Mouse (Mus musculus) adipocyte (in vitro differentiated cells): ENCODE results near the gene Aplp1.
A peak's percentile ranks its signal among the peaks of the same experiment; 100 is the strongest.

Experiments
- DNase-seq: peaks from one replicate; pipeline ENCODE4 v3.0.0-alpha.2; 2016; ENCODE audit warnings: low spot score

The Aplp1 gene

DNA sequence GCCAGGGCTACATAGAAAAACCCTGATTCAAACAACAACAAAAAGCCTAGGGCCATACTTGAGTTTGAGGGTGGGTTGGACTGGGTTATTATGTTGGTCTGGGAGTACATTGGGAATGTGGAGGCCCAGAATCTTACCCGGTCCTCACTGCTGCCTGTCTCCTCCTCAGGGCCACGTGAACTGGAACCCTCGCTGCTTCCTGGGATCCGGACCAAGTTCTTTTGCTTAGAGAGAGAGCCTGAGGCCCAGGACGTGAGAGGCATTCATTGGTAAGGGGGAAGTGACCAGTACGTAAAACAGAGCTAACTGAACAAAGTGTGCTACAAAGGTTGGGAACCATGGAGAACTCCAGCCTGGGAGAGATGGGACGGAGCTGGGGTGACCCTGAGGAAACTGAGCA lies 4.9 kb upstream of the Aplp1 start:
- DNase-seq: no peak

DNA sequence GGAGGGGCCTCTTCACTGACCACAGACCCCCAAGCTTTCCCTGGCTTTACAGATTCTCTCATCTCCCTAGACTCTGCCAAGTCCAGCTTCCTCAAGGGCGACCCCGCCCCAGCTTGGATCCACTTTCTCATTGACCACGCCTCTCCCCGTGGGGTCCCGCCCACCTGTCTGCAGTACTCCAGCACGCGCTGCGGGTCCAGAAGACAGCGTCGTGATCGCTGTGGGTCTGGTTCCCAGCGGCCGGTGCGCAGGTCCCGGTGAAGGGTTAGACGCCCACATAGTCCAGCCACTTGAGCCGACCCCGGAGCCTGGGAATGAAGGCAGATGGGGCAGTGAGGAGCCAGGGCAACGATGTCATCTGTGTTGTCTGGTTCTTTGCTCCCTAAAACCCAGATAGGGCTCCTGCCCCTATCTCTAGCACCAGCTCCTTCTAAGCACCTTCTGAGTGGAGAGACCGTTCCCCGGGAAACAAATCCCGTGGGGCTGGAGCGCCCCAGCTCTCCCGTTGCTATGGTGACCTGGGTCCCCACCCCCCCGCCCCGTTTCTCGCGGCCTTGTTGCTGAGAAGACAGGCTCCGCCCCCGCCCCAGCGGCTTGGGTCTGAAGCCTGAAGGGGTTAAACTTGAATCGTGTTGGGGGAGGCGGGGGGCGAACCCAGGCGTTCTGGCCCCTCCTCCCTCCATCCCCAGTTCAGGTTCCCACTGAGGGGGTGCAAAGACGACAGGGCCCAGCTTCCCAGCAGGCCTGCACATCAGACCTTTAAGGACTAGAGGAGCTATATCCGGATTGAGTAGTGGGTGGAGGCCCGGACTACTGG lies 973 bp downstream of the Aplp1 start:
- no peak for DNase-seq

DNA sequence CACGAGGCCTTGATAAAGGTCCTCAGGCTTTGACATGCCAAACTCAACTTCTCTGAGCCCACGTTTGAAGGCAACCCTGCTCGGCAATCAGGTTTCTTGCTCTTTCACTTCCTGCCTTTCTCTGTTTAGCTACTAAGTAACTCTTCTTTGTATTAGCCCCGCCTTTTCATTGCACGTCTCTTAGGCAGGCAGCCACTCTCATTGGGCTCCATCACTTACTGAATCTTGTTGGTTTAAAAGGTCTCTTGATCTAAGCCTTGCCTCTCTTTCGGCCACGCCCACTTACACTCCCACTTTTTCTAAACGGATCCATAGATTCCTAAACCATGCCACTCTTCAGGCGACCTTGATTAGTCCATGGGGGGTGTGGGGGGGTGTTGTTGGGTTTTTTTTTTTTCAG lies 1.6 kb downstream of the Aplp1 start:
- DNase-seq: no peak

DNA sequence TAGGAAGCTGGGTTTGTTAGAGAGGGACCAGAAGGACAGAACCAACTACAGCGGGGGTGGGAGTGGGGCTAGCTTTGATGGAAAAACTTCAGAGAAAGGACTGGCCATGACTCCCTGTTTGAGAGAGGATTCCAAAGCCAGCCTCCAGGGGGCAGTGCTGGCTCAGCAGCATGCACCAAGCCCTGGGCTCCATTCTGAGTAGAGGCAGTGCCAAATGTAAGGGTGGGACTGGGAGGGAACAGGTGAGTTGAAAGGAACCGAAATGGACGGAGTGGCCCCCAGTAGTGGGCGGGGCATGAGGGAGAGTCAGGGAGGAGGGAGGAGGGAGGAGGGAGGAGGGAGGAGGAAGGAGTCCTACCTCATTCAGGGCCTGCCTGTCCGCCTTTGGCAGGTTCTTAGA lies 4.6 kb downstream of the Aplp1 start:
- DNase-seq: peak; percentile 25

DNA sequence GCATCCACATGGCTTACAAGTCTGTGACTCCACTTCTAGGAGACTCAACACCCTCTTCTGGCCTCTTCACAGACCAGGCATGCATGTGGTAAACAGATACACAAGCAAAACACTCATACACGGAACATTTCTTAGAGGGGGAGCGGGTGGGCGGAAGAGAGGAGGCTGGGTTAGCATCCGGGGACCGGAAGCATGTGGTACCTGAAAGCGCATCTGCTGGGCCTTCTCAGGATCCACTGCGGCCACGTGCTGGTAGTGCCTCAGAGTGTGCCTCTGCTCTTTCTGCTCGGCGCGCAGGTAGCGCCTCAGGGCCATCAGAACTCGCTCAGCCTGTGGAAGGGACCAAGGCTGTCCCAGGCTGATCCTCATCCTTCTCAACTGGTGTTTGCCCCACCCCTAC lies 5.6 kb downstream of the Aplp1 start:
- no peak for DNase-seq

DNA sequence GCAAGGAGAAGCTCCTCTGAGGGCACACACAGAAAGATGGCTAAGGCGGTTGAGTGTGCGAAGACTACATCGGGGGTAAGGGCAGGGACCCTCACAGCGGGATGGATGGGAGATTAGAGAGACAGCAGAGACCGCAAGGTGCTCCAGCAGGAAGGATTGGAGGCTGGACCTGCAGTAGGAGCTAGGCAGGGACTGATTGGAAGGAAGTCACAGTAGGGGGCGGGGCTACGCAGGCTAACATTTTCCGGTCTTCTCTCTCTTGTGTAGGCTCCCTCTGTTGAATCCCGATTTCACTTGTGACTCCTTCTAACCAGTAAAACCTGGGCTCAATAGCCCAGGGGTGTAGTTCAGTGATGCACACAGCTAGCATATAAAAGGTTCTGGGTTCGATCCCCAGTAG lies 8.5 kb downstream of the Aplp1 start:
- no peak for DNase-seq

DNA sequence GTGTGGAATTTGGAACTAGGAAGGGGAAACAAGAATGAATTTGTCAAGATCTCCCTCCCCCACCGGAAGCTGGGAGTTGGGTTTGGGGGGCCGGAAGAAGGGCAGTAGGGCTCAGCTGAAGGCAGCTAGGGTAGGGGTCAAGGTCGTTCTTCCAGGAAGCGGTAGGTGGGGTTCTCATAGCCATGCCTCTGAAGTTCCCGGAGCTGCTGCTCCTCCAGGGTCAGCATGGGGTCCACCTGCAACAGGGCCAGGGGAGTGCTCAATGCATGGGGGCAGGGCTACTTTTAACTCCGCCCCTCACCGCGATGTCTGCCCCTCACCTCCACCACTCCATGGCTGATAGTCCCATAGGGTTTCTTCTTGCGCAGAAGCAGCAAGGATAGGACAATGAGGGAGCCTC lies 10.2 kb downstream of the Aplp1 start:
- no peak for DNase-seq

DNA sequence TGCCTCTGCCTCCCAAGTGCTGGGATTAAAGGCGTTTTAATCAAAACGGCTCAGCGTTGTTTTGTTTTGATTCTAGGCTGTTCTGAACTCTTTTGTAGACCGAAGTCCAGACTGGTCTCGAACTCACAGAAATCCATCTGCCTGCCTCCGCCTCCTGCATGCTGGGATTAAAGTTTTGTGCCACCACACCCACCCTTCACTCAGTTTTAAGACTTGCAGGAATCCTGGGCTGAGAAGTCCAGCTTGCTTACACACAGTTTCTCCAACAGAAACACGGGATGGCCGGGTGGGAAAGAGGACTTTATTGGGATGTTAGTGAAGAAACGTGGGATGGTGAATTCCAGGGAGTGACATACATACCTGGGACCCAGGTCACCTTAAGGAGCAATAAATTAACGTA lies 10.6 kb downstream of the Aplp1 start:
- no peak for DNase-seq

DNA sequence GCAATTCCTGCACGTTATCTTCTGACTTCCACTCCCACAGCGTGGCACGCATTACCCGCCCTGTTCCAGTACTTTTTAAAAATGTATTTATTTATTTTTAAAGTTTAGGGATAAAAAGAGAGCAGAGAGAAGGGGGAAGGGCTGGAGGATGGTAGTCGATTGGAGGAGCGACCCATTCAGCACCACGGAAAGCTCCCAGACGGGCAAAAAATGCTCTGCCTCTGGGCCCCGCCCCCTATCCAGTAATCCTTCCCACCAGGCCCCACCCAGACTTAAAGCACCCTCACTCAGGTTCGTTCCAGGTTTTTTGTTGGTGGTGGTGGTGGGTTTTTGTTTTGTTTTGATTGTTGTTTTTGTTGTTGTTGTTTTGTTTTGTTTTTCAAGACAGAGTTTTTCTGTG lies 11.1 kb downstream of the Aplp1 start:
- DNase-seq: peak; percentile 54

DNA sequence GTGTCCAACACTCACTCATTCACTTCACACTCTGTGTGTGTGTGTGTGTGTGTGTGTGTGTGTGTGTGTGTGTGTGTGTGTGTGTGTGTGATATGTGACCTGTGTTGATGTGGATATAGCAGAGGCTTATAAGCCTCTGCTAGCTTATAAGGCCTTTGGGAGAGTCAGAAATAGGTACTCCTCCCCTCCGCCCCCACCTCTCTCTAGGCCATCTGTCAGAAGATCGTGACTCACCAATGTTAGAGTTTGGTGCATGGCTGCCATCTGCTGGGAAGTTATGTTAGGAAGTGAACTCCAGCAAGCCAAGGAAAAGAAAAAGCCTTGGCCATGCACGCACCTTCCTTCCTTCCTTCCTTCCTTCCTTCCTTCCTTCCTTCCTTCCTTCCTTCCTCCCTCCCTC lies 13.5 kb downstream of the Aplp1 start:
- DNase-seq: peak; percentile 72

DNA sequence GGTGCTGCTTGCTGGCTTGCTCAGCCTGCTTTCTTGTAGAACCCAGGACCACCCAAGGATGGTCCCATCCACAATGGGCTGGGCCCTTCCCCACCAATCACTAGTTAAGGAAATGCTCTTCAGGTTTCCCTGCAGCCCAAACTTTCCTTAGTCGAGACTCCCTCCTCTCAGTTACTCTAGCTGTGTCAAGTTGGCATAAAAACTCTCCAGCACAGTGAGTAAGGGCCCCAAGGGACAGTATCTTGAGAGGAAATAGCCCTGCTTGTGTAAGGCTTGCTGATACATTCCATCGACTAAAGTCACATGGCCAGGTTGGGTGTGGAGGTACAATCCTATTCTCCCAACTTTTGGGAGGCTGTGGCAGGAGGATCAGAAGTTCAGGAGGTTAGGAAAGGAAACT lies 15.1 kb downstream of the Aplp1 start:
- DNase-seq: peak; percentile 60

DNA sequence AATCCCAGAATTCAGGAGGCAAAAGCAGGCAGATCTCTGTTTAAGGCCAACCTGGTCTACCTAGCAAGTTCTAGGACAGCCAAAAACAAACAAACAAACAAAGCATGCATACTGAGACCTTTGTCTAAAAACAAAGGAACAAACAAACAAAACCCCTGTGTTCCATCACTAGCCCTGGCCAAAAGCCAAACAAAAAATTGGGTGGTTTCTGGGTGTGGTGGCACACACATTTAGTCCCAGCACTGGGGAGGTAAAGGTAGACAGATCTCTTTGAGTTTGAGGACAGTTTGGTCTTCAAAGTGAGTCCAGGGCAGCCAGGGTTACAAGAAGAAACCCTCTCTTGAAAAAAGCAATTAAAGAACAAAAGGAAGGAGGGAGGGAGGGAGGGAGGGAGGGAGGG lies 16.0 kb downstream of the Aplp1 start:
- no peak for DNase-seq

DNA sequence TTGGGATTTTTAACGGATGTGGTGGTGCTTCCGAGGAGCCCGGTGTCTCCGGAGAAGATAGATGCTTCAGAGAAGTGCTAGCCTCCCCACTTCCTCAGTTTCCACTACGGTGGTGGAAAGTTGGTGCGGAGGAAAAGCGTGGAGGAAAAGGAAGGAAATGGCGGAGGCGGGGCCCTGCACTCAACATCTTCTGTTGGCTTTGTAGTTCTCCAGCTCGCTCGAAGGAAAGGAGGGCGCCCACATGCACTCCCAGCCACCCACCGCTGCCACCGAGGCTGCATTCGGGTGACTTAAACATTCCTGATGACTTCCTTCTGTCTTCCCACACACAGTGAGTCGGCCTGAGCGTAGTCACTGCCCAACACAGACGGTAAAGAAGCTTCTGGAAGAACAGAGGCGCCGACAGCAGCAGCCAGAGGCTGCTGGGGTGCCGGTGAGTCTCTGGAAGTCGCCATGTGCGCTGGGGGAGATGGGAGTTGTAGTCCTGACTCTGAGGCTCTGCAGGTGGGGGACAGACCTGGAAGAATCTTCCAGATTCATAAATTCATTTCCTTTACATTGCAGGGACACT lies 22.2 kb downstream of the Aplp1 start:
- DNase-seq: no peak

DNA sequence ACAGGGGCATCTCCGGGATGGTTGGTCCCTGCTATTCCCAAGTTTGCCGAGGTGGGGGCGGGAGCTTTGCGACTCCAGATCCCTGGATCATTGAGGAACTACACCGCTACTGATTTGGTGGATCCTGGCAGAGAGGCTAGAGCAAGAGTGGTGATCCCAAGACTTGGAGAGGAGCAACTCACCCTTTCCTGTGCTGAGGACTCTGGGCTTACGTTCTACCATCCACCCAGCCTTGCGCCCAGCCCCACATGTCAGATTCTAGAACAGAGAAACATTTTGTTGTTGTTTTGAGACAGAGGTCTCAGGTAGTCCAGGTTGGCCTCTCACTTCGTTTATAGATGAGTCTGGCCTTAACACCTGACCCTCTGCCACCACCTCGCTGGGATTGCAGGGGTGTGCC lies 22.8 kb downstream of the Aplp1 start:
- DNase-seq: no peak

DNA sequence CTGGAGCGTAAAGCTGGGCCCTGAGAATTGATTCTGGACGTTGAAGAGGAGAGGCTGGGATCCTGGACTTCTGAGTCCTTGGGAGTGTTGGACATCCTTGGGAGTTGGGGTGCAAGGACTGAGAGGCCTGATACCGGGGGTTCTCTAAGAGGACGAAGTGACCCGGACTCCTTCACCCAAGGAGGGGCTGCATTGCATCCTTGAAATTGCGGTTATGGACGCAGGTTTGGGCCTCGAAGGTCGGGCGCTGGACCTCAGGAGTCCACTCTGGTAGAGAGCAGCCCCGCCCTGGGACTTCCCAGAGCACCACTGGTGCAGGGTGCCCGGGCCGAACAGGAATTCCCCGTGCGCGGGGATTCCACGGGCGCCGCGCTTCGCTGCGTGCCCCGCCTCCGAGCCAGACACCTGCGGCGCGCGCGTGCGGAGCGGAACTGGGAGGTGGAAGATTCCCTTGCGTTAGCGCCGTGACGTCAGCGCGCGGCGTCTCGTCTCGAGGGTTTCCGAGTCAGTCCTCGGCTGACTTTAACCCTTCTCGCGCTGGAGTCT lies 23.4 kb downstream of the Aplp1 start:
- no peak for DNase-seq

DNA sequence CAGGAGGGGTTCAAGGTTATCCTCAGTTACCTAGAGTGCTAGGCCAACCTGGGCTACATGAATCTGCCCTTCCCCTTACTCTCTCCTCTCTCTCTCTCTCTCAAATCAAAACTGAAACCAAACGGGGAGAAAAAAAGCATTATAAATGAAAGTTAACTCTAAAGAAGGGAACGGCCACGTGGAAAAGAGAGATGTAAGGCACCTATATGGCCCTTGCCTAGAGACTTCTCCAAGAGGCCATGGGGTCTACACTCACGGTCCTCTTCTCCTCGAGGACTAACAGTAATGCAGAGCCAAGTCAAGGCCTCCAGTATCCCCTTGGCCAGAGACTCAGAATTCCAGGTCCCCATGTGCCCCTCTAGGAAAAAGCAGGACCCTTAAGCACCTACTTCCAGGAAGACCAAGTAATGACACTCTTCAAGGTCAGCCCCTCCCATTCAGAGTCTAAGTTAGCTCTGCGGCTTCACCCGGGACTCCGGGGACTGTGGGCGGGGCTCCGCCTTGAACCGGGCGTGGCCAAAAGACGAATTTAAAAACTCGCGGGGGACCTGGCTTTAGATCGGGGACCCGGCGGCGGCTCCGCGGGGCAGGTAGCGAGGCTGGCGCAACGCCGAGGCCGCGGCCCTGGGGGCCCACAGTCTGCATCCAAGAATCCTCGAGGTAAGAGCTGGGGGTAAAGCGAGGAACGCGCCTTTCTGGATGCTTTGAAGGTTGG lies 24.0 kb downstream of the Aplp1 start, which contains the start of gene Nfkbid:
TSS of gene Nfkbid (plus strand) at position 558 of the 715 bp plus-strand sequence.
- DNase-seq: no peak

DNA sequence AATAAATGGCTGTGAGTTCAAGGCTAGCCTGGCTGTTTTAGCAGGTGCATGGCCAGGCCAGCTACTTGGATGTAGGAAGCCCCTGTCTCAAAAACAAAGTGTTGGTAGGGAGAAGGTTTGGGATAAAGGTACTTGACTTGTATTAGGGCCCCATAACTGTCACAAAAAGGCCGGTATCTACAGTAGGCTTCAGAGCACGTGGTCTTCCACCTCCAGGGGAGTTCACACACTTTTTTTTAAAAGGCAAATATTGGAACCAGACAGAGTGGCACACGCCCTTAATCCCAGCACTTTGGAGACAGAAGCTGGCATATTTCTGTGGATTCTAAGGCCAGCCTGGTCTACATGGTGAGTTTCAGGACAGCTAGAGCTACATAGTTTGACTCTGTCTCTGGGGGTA lies 24.7 kb downstream of the Aplp1 start:
- no peak for DNase-seq

DNA sequence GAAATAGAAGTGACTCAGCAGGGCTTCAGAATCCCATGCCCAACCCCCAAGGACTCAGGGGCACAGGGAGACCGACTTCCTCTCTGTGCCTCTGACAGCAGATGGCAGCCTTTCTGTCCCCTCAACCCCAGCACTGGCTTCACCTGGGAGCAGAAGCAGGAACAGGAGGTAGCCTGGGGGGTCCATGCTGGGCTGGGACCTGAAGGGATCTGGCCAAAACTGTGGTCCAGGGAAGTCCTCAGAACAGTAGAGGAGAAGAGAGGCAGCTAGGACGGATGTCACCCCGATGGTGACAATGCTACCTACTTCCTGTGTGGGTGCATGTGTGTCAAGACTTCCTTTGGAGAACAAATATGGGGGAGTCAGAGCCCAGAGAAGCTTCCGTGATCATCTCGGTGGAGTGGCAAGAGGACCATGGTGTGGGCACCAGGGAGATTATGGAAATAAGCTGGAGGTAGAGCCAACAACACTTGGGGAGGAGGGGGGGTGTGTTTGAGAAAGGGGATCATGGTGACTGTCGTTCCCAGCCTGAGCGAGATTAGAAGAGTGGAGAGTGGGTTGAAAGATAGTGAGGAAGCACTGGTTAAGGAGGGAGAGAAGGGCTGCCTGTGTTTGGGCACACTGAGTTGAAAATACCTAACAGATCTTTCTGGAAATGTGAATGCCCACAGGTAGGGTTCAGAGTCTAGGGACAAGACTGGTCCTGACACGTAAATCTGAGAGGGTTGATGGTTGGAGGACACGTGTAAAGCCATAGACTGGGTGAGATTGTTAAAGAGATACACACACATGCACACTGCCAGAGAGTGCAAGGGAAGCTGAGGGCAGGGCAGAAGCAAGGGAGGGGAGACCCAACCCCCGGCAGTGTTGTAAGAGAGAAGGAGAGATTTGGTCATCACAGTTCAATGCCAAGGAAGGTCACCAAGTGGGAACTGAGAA lies 25.5 kb downstream of the Aplp1 start, which contains the start of gene Hcst:
TSS of gene Hcst (minus strand) at position 294 of the 939 bp plus-strand sequence.
- DNase-seq: no peak

DNA sequence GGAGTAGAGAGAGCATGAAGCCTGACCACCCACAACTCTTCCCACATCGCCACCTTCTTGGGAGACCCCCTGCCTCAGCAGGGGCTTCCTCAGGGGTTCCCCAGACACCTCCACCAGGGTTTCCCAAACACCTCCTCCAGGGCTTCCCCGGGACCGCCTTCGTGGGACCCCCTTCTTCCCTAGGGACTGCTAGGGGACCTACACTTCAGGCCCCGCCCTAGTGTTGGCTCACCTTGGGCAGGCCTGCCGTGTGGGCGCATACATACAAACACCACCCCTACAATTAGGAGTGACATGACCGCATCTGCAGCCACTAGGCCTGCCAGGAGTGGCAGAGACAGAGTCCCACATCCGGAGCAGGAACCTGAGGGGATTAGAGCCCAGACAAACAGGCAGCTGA lies 27.5 kb downstream of the Aplp1 start:
- no peak for DNase-seq

DNA sequence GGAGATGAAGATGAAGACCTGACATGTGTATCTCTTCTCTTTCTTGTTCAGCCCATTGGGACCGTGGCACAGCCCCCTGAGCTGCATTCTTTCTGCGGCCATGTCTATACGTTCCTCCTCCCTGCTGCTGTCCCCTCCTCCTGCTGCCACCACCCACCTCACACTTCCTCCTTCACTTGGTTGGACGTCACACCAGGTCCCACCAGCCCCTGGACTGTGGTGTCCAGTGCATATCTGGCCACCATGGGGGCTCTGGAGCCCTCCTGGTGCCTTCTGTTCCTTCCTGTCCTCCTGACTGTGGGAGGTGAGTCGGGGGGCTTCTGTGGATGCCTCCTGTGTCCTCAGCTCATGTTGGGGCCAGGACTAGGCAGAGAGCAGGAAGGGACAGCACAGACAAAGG lies 31.7 kb downstream of the Aplp1 start, which contains the start of gene Tyrobp:
TSS of gene Tyrobp (plus strand) at position 165 of the 400 bp plus-strand sequence.
- no peak for DNase-seq

DNA sequence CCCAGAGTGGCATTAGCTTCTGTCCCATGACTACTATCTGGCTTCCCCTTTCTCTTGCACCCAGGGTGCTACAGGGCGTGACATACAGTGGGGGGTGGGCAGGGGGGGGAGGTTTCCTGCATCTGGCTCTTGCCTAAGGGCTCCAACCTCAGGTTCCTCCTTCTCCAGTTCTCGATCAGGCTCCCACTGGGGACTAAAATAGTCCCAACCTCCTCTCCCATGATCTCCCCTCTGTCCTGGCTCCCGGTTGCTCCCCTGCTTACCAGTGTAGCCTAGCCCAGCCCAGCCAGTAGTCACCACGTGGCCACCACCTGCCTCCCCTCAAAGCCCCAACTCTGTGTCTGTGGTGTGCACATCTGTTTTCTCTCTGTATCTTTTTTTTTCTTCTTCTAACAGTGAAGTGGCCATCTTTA lies 32.6 kb downstream of the Aplp1 start:
- no peak for DNase-seq

DNA sequence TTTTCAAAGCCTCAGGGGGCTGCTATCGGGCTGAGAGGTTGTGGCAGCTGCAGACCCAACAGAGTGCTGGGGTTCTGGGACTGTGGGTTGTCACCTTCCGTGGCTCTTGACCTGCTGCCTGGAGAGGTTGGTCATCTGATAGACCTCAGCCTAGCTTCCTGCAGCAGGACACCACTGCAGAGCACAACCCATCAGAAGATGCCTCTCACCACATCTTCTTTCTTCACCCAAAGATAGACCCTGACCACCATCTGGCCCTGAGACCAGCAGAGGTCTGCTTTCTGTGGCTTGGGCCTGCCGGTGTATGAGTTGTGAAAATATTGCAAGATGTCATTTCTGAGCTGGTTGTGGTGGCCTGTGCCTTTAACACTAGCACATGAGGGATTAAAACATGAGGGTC lies 34.3 kb downstream of the Aplp1 start:
- DNase-seq: no peak
